Mouse (Mus musculus): ENCODE data around the gene Stx18.

- TF ChIP-seq POLR2A (IDR thresholded peaks at IDR 0.05; ENCODE audit: extremely low read depth, insufficient read depth, low read length) (no peak), CTCF (IDR thresholded peaks at IDR 0.05; ENCODE audit: extremely low read depth, insufficient read depth, low read length) (no peak)
Observed at GRCm38 (mm10) chr5:38078575-38078974, 40.0 kb downstream of the Stx18 start.

Measured in cortical plate, adult 2 months (tissue).